Mouse (Mus musculus): ENCODE data around the gene Fto. TPM values are rescaled to one million over a fixed set of nuclear protein-coding genes. Genes with fewer than 3 reads are reported as not detected.

The Fto gene
- polyA plus RNA-seq, 1 experiment from 2014 or later = 63.7 TPM

- in situ Hi-C loops (cut with MboI; ENCODE audit: low pct_unique_long_range_greater_than_20kb) = no loop called here
- H3K27me3 ChIP-seq = no peaks in the 10 kb centered on the region
- DNase-seq (ENCODE audit: low read depth, low spot score) = no peak
- ChIA-PET CTCF (interaction anchor here (0.9 to 2.2 kb wide), 3 partner anchors 10 to 17 kb away, joined by 3 to 8 read pairs (median 4); no protein-coding TSS in a partner anchor), POLR2A (no interaction called here)
- no peak for ATAC-seq
- TF ChIP-seq CTCF (IDR thresholded peaks at IDR 0.05) = no peak
Observed at GRCm38 (mm10) chr8:91505411-91505954, 192.2 kb downstream of the Fto start.

- ChIA-PET POLR2A (no interaction called here), CTCF (interaction anchor here (0.9 to 2.2 kb wide), 3 partner anchors 10 to 18 kb away, joined by 3 to 8 read pairs (median 4); no protein-coding TSS in a partner anchor)
- no peaks in the 10 kb centered on the region for H3K27me3 ChIP-seq
- in situ Hi-C loops (cut with MboI; ENCODE audit: low pct_unique_long_range_greater_than_20kb) = no loop called here
- TF ChIP-seq CTCF (IDR thresholded peaks at IDR 0.05) = no peak
- ATAC-seq (no peak), DNase-seq (ENCODE audit: low read depth, low spot score) (no peak)
Observed at GRCm38 (mm10) chr8:91505997-91506672, 192.8 kb downstream of the Fto start.

DNA sequence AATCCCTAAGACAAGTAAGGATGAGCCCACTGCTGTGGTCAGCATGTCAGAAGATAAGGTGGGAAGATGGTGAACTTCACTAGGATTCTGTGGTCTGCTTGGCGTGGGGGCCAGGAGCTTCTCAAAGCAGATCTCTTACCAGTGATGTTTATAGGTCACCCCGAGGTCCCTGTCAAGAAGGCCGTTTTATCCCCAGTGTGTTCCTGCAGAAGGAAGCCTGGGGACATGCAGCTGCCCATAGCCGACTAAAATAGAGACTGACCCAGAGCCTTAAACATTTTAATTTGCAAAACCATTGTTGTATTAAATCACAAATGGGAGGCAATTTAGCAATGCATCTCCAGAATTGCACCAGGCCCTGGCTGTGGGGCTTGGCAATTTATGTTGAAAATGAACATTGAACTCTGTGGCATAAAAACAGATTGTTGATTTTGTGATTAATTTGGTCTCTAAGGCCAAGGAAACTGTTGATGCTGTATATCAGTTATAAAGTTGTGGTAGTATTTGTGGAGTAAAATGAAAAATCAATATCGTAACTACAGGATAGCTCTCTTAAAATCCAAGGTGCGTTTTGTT is 193.4 kb downstream of the Fto start:
- POLR2A ChIA-PET = no interaction called here
- no peak for DNase-seq (ENCODE audit: low read depth, low spot score)
- no peaks in the 10 kb centered on the region for H3K27me3 ChIP-seq
- in situ Hi-C loops (cut with MboI; ENCODE audit: low pct_unique_long_range_greater_than_20kb) = no loop called here
- no peak for TF ChIP-seq CTCF (IDR thresholded peaks at IDR 0.05)
- CTCF ChIA-PET = interaction anchor here (1.4 to 2.2 kb wide), 2 partner anchors 9 to 10 kb away, joined by 4 read pairs; no protein-coding TSS in a partner anchor
- ATAC-seq = no peak

- in situ Hi-C loops (cut with MboI; ENCODE audit: low pct_unique_long_range_greater_than_20kb) = no loop called here
- ChIA-PET POLR2A (no interaction called here), CTCF (interaction anchor here (1.4 kb wide), 1 partner anchor 11 kb away, joined by 4 read pairs; no protein-coding TSS in a partner anchor)
- no peak for ATAC-seq
- no peak for DNase-seq (ENCODE audit: low read depth, low spot score)
- no peaks in the 10 kb centered on the region for H3K27me3 ChIP-seq
- no peak for TF ChIP-seq CTCF (IDR thresholded peaks at IDR 0.05)
Observed at GRCm38 (mm10) chr8:91507681-91508097, 194.4 kb downstream of the Fto start.

DNA sequence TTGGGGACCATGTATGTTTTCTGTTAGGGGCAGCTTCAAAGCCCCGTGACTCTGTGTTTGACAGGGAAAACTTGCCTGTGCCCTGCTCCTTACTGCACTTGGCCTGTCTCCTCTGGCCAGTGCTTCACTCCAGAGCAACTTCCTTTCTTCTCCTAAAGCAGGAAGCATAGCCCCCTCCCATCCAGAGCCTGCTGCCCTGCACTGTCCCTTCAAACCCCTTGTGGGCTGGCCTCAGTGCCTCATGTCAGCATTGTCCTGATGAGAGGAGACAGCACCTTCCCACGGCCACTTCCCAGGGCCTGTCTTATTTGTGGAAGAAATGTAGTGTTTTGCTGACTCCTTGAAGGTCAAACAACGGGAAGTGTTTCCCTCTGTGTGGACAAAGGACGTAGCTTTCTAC is 195.0 kb downstream of the Fto start:
- DNase-seq (ENCODE audit: low read depth, low spot score) (no peak), ATAC-seq (no peak)
- in situ Hi-C loops (cut with MboI; ENCODE audit: low pct_unique_long_range_greater_than_20kb) = no loop called here
- CTCF ChIA-PET = no interaction called here
- no peak for TF ChIP-seq CTCF (IDR thresholded peaks at IDR 0.05)
- POLR2A ChIA-PET = no interaction called here
- H3K27me3 ChIP-seq = no peaks in the 10 kb centered on the region

GRCm38 (mm10) chr8:91509206-91509899 is 196.0 kb downstream of the Fto start:
- ATAC-seq = no peak
- no peak for TF ChIP-seq CTCF (IDR thresholded peaks at IDR 0.05)
- ChIA-PET CTCF (no interaction called here), POLR2A (no interaction called here)
- no peaks in the 10 kb centered on the region for H3K27me3 ChIP-seq
- DNase-seq (ENCODE audit: low read depth, low spot score) = no peak
- in situ Hi-C loops (cut with MboI; ENCODE audit: low pct_unique_long_range_greater_than_20kb) = no loop called here

DNA sequence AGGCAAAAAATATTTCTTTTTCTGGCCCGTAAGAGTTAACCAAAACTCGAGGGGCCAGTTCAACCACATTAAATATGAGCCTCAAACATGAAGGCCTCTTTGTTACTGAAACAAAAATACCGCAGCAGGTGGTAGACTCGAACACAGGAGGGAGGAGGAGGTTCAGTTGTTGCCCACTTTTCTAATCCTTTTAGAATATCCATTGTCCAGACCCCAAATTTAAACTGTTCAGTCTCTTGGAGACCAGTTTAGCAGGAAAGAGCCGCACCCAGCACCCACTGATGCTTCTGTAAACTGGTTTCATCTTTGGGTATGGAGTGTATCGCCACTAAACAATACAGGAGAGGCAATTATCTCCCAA is 196.6 kb downstream of the Fto start:
- ChIA-PET POLR2A (no interaction called here), CTCF (no interaction called here)
- no peaks in the 10 kb centered on the region for H3K27me3 ChIP-seq
- in situ Hi-C loops (cut with MboI; ENCODE audit: low pct_unique_long_range_greater_than_20kb) = no loop called here
- ATAC-seq (no peak), DNase-seq (ENCODE audit: low read depth, low spot score) (no peak)
- no peak for TF ChIP-seq CTCF (IDR thresholded peaks at IDR 0.05)

DNA sequence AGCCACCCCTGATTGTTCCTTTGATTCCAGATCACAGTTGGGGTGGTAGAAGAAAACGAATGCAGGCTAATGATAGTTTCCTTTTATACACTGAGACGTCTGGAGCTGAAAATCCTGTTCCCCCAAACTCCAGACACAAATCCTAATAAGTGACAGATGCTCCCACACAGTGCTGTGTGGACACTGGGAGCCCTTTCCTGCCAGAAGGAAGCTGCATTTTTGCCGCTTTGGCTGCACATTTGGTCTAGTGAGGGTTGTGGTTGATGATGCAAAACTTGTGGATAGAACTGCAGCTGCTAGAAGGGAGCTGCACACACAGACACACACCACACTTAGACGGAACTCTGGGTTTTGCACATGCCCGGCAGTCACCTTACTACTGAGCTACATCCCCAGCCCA is 197.4 kb downstream of the Fto start:
- POLR2A ChIA-PET = interaction anchor here (1.3 kb wide), 1 partner anchor 15 kb away, joined by 4 read pairs; no protein-coding TSS in a partner anchor
- in situ Hi-C loops (cut with MboI; ENCODE audit: low pct_unique_long_range_greater_than_20kb) = no loop called here
- CTCF ChIA-PET = interaction anchor here (1.5 to 2.1 kb wide), 2 partner anchors 15 to 22 kb away, joined by 3 to 7 read pairs; no protein-coding TSS in a partner anchor
- H3K27me3 ChIP-seq = no peaks in the 10 kb centered on the region
- TF ChIP-seq CTCF (IDR thresholded peaks at IDR 0.05) = no peak
- DNase-seq (ENCODE audit: low read depth, low spot score) (no peak), ATAC-seq (no peak)

DNA sequence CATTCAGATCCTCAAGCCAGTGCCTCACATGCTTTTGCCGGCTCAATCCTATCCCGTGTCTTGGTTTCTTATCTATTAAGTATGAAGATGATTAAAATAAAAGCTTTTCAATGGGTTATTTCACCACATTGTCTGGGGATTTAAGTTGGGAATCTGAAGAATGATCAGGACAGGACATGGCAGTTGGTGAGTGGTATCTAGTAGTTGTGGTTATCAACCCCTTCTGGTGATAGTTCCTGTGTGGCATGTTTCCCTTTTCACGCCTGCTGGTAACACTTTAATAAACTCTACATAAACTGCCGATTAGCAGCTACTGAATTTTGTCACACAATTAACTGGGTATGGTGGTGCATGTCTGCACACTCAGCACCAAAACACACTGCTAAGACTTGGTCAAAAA is 198.6 kb downstream of the Fto start:
- no peak for TF ChIP-seq CTCF (IDR thresholded peaks at IDR 0.05)
- POLR2A ChIA-PET = no interaction called here
- H3K27me3 ChIP-seq = no peaks in the 10 kb centered on the region
- CTCF ChIA-PET = interaction anchor here (1.2 to 2.1 kb wide), 2 partner anchors 13 to 23 kb away, joined by 3 to 7 read pairs; no protein-coding TSS in a partner anchor
- in situ Hi-C loops (cut with MboI; ENCODE audit: low pct_unique_long_range_greater_than_20kb) = no loop called here
- ATAC-seq (no peak), DNase-seq (ENCODE audit: low read depth, low spot score) (no peak)

- H3K27me3 ChIP-seq = no peaks in the 10 kb centered on the region
- ATAC-seq = no peak
- in situ Hi-C loops (cut with MboI; ENCODE audit: low pct_unique_long_range_greater_than_20kb) = no loop called here
- ChIA-PET POLR2A (no interaction called here), CTCF (no interaction called here)
- no peak for TF ChIP-seq CTCF (IDR thresholded peaks at IDR 0.05)
- DNase-seq (ENCODE audit: low read depth, low spot score) = no peak
Observed at GRCm38 (mm10) chr8:91514752-91515478, 201.6 kb downstream of the Fto start.

Data from Patski (cell line).